Mouse (Mus musculus) lung, embryonic 15.5 days (tissue): ENCODE results near the gene Gm17175. TPM values are rescaled to one million over a fixed set of nuclear protein-coding genes. Genes with fewer than 3 reads are reported as not detected.
"Not testable (repeated sequence)": the region's sequence is repeated elsewhere in the genome, so short reads cannot be mapped to it uniquely, and the experiment has no call there.

Experiments used
- ATAC-seq: fragments of 200-750 bp; cut with Nextera tagmentation; 2 replicates; pipeline ENCODE4 v1.8.0; 2017; ENCODE audit warnings: moderate number of reproducible peaks, borderline replicate concordance; ENCODE audit not compliant: low FRiP score, low TSS enrichment; ENCODE audit errors: extremely low read depth
- H3K27ac ChIP-seq: fragments of 300-500 bp; sonication (generic); 2 replicates; pipeline ENCODE4 v1.5.1; 2015; ENCODE audit warnings: moderate library complexity, mild to moderate bottlenecking, inconsistent platforms
- H3K27me3 ChIP-seq: fragments of 300-500 bp; sonication (generic); 2 replicates; pipeline ENCODE4 v1.6.1; 2015; ENCODE audit warnings: inconsistent platforms
- H3K36me3 ChIP-seq: fragments of 300-500 bp; sonication (generic); 2 replicates; pipeline ENCODE4 v1.6.1; 2015; ENCODE audit warnings: inconsistent platforms
- H3K4me1 ChIP-seq: fragments of 300-500 bp; sonication (generic); 2 replicates; pipeline ENCODE4 v1.6.1; 2015; ENCODE audit warnings: inconsistent platforms
- H3K4me2 ChIP-seq: fragments of 300-500 bp; sonication (generic); 2 replicates; pipeline ENCODE4 v1.6.1; 2015; ENCODE audit warnings: inconsistent platforms, mild to moderate bottlenecking, moderate library complexity
- H3K4me3 ChIP-seq: fragments of 300-500 bp; sonication (generic); 2 replicates; pipeline ENCODE4 v1.5.1; 2015; ENCODE audit warnings: mild to moderate bottlenecking, inconsistent platforms
- H3K9ac ChIP-seq: fragments of 300-500 bp; sonication (generic); 2 replicates; pipeline ENCODE4 v1.6.1; 2015; ENCODE audit warnings: inconsistent platforms
- H3K9me3 ChIP-seq: fragments of 300-500 bp; sonication (generic); 2 replicates; pipeline ENCODE4 v1.6.1; 2016; ENCODE audit warnings: inconsistent platforms
- WGBS: fragments of 180-500 bp; shearing (Covaris S2); methylation state at CpG from one replicate; pipeline ENCODE4 v1.1.7; 2015; 5-methylcytosine and 5-hydroxymethylcytosine counted together
- polyA plus RNA-seq: library from polyadenylated mRNA; unstranded; fragments of >200 nt; fragmentation: Nextera tagmentation; extraction: Ambion mirVana; gene quantifications from 2 replicates; pipeline ENCODE4 v1.2.1, GENCODE M21; 2015

Gene Gm17175
- polyA plus RNA-seq = not detected in 2 replicates

GRCm38 (mm10) chr14:51573963-51574362 is at the start of gene Gm17175:
TSS of gene Gm17175 (minus strand) at chr14:51574063.
- WGBS = 85% methylated on average over 2 of the region's 2 CpGs
- not testable (repeated sequence) for ATAC-seq, H3K27me3 ChIP-seq, H3K9me3 ChIP-seq, H3K27ac ChIP-seq, H3K36me3 ChIP-seq, H3K4me2 ChIP-seq, H3K4me1 ChIP-seq, H3K4me3 ChIP-seq, H3K9ac ChIP-seq

DNA sequence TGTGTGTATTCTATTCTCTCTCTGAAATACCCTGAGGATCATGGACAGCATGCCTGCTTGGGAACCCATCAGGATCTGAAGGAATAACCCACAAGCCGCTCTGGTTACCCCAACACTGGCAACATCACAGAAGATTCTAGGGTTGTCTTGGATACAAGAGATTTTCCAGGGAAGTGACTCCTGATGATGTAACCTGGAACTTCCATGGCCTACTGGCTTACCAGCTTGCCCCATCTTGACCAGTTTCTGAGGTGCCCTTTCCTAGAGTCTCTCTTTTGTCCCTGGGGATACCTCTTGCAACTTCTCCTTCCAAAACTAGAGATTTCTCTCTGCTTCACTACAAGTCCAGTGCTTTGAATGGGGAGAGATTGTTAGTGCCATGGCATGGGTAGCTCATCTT is 37.3 kb upstream of the Gm17175 start, which contains the start of gene Gm17078:
Gene Gm17078 (minus strand): TSS at position 101 of the 400 bp plus-strand sequence.
- H3K27me3 ChIP-seq = no peaks in the 10 kb centered on the region
- no peak within 1 kb of the TSS for H3K4me2 ChIP-seq
- WGBS = 84% methylated on average over 1 of the region's 1 CpGs
- no peaks in the 10 kb centered on the region for H3K9me3 ChIP-seq
- no peak within 1 kb of the TSS for H3K4me3 ChIP-seq
- H3K27ac ChIP-seq = no peak within 1 kb of the TSS
- no peaks in the 10 kb centered on the region for H3K36me3 ChIP-seq
- no peak for ATAC-seq
- no peaks in the 10 kb centered on the region for H3K4me1 ChIP-seq
- no peak within 1 kb of the TSS for H3K9ac ChIP-seq

DNA sequence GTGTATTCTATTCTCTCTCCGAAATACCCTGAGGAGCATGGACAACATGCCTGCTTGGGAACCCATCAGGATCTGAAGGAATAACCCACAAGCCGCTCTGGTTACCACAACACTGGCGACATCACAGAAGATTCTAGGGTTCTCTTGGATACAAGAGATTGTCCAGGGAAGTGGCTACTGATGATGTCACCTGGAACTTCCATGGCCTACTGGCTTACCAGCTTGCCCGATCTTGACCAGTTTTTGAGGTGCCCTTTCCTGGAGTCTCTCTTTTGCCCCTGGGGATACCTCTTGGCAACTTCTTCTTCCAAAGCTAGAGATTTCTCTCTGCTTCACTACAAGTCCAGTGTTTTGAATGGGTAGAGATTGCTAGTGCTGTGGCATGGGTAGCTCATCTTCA is 18.2 kb upstream of the Gm17175 start, which contains the start of gene Gm17174:
Gene Gm17174 (minus strand): TSS at position 101 of the 400 bp plus-strand sequence.
- not testable (repeated sequence) for ATAC-seq, H3K9me3 ChIP-seq, H3K4me2 ChIP-seq, H3K4me3 ChIP-seq, H3K27ac ChIP-seq, H3K36me3 ChIP-seq, H3K9ac ChIP-seq, H3K4me1 ChIP-seq, H3K27me3 ChIP-seq
- WGBS = 90% methylated on average over 4 of the region's 4 CpGs

- no peak for ATAC-seq
- H3K27me3 ChIP-seq = no peaks in the 10 kb centered on the region
- H3K4me1 ChIP-seq = no peaks in the 10 kb centered on the region
- no peak within 1 kb of the TSS for H3K4me3 ChIP-seq
- no peaks in the 10 kb centered on the region for H3K36me3 ChIP-seq
- no peak within 1 kb of the TSS for H3K27ac ChIP-seq
- H3K4me2 ChIP-seq = no peak within 1 kb of the TSS
- H3K9me3 ChIP-seq = no peaks in the 10 kb centered on the region
- 90% methylated on average over 4 of the region's 4 CpGs for WGBS
- no peak within 1 kb of the TSS for H3K9ac ChIP-seq
Observed at GRCm38 (mm10) chr14:51552490-51552889, 21.4 kb downstream of the Gm17175 start, which contains the start of gene Gm5622. TSS of gene Gm5622 (plus strand) at chr14:51552790.

Other genes with a start within 250 kb of the Gm17175 start
- gene Gm7247, start 212.3 kb downstream of the Gm17175 start, polyA plus RNA-seq = not detected in 2 replicates
- gene Vmn2r88, start 163.2 kb downstream of the Gm17175 start, polyA plus RNA-seq = not detected in 2 replicates
- gene Vmn2r89, start 122.2 kb downstream of the Gm17175 start, polyA plus RNA-seq = not detected in 2 replicates
- not detected in 2 replicates for gene Gm5622, start 21.3 kb downstream of the Gm17175 start, polyA plus RNA-seq
- gene Gm17174, start 18.1 kb upstream of the Gm17175 start, polyA plus RNA-seq = not detected in 2 replicates
- gene Gm17078, start 37.2 kb upstream of the Gm17175 start, polyA plus RNA-seq = not detected in 2 replicates
- gene Gm4181, start 61.6 kb upstream of the Gm17175 start, polyA plus RNA-seq = not detected in 2 replicates
- gene Gm17079, start 121.4 kb upstream of the Gm17175 start, polyA plus RNA-seq = not detected in 2 replicates
- gene Gm5800, start 143.1 kb upstream of the Gm17175 start, polyA plus RNA-seq = not detected in 2 replicates
- 0.22 TPM in 1 of 2 replicates, not detected in the other for gene Ang4, start 199.5 kb upstream of the Gm17175 start, polyA plus RNA-seq
- gene AY358078, start 226.0 kb upstream of the Gm17175 start, polyA plus RNA-seq = not detected in 2 replicates